Mouse (Mus musculus): Measurements from ENCODE around the gene Il2ra.
"Not testable (repeated sequence)": the region's sequence is repeated elsewhere in the genome, so short reads cannot be mapped to it uniquely, and the experiment has no call there.

The Il2ra gene

GRCm38 (mm10) chr2:11706030-11706745 lies 63.6 kb downstream of the Il2ra start:
- no peak for DNase-seq

- no peak for DNase-seq
Measured at GRCm38 (mm10) chr2:11706746-11707065, 64.1 kb downstream of the Il2ra start.

GRCm38 (mm10) chr2:11708538-11708937 lies 65.9 kb downstream of the Il2ra start:
- no peak for DNase-seq

- DNase-seq = not testable (repeated sequence)
Measured at GRCm38 (mm10) chr2:11710101-11710500, 67.5 kb downstream of the Il2ra start.

GRCm38 (mm10) chr2:11712483-11712990 lies 69.9 kb downstream of the Il2ra start:
- no peak for DNase-seq

- DNase-seq = no peak
Measured at GRCm38 (mm10) chr2:11713021-11713420, 70.4 kb downstream of the Il2ra start.

- no peak for DNase-seq
Measured at GRCm38 (mm10) chr2:11714535-11714934, 71.9 kb downstream of the Il2ra start.

GRCm38 (mm10) chr2:11718573-11718972 lies 76.0 kb downstream of the Il2ra start:
- DNase-seq = no peak

- no peak for DNase-seq
Measured at GRCm38 (mm10) chr2:11722564-11722963, 80.0 kb downstream of the Il2ra start.

GRCm38 (mm10) chr2:11727574-11727973 lies 85.0 kb downstream of the Il2ra start:
- no peak for DNase-seq

- no peak for DNase-seq
Measured at GRCm38 (mm10) chr2:11729091-11729490, 86.5 kb downstream of the Il2ra start.

GRCm38 (mm10) chr2:11732978-11733377 lies 90.4 kb downstream of the Il2ra start:
- DNase-seq = no peak

- DNase-seq = no peak
Measured at GRCm38 (mm10) chr2:11735853-11736252, 93.2 kb downstream of the Il2ra start.

- no peak for DNase-seq
Measured at GRCm38 (mm10) chr2:11738794-11739193, 96.2 kb downstream of the Il2ra start.

GRCm38 (mm10) chr2:11739516-11740051 lies 97.0 kb downstream of the Il2ra start:
- no peak for DNase-seq
